Comparison of ENCODE assay signal across 9 mouse cellular contexts in genomic region chr5:3648206-3648848, GRCm38 (mm10). TPM values are rescaled to one million over a fixed set of nuclear protein-coding genes. Genes with fewer than 3 reads are reported as not detected.
DNase-seq lines count a peak whose midpoint lies in the region; ATAC-seq and TF ChIP-seq lines count a peak whose summit lies in the region.
"Had no signal": no experiment of that assay in that cellular context is flagged by ENCODE, and none has a peak within 500 bp of the region (broad histone marks: within the 10 kb centered on the region; RNA-seq: fewer than 3 reads in every experiment).

No protein-coding gene starts in this region.

- H3K27ac ChIP-seq in heart, embryonic 15.5 days = 0 out of 2 replicates have a peak overlapping the region, but pooled peaks have one; percentile 37
- no peak overlapping the region for H3K27ac ChIP-seq in embryonic facial prominence, embryonic 15.5 days (replicated peaks)
- no peak overlapping the region for H3K27ac ChIP-seq in intestine, embryonic 16.5 days (ENCODE audit: low read length)

- no peak for ATAC-seq in heart, embryonic 15.5 days (replicated peaks; ENCODE audit: insufficient number of reproducible peaks, insufficient read depth, low FRiP score, low read depth)
- ATAC-seq in embryonic facial prominence, embryonic 15.5 days (ENCODE audit: insufficient number of reproducible peaks, low FRiP score, low TSS enrichment, low read depth) = no peak; the same call in 1 of the 2 replicates
- ATAC-seq in intestine, embryonic 16.5 days = peak; percentile 18
- ATAC-seq in cerebellum, adult (ENCODE audit: insufficient number of reproducible peaks, low FRiP score, low TSS enrichment) = no peak

- H3K9me3 ChIP-seq in heart, embryonic 15.5 days (replicated peaks) = no peaks in the 10 kb centered on the region
- H3K9me3 ChIP-seq in embryonic facial prominence, embryonic 15.5 days (replicated peaks) = no peaks in the 10 kb centered on the region
- H3K9me3 ChIP-seq in intestine, embryonic 16.5 days (ENCODE audit: control insufficient read depth, low read length) = no peaks in the 10 kb centered on the region

- H3K4me1 ChIP-seq in heart, embryonic 15.5 days (replicated peaks) = peaks cover 10% of the 10 kb centered on the region
- H3K4me1 ChIP-seq in embryonic facial prominence, embryonic 15.5 days = peaks cover 8% of the 10 kb centered on the region; the same call in 1 of the 2 replicates
- H3K4me1 ChIP-seq in intestine, embryonic 16.5 days (ENCODE audit: control insufficient read depth, insufficient read depth, low read length) = peaks cover 6% of the 10 kb centered on the region

- no peak overlapping the region for H3K9ac ChIP-seq in heart, embryonic 15.5 days
- H3K9ac ChIP-seq in embryonic facial prominence, embryonic 15.5 days = no peak overlapping the region
- no peak overlapping the region for H3K9ac ChIP-seq in intestine, embryonic 16.5 days (ENCODE audit: low read depth, low read length)

- no peak for DNase-seq in heart, adult 18-20 months
- DNase-seq in layer of hippocampus, adult 9-11 months = no peak
- DNase-seq in T-cell, adult 2 months (ENCODE audit: low spot score) = no peak

- WGBS in heart, embryonic 15.5 days = 54% methylated on average over 4 of the region's 4 CpGs
- 48% methylated on average over 4 of the region's 4 CpGs for WGBS in embryonic facial prominence, embryonic 15.5 days
- 43% methylated on average over 4 of the region's 4 CpGs for WGBS in intestine, embryonic 16.5 days

- peak overlapping the region; percentile 81 for H3ac ChIP-seq in myocyte (ENCODE audit: control insufficient read depth, insufficient read length)

- peaks cover 13% of the 10 kb centered on the region for H3K36me3 ChIP-seq in heart, embryonic 15.5 days
- peaks cover 11% of the 10 kb centered on the region for H3K36me3 ChIP-seq in embryonic facial prominence, embryonic 15.5 days
- H3K36me3 ChIP-seq in intestine, embryonic 16.5 days (ENCODE audit: control insufficient read depth, insufficient read depth, low read length) = peaks cover 4% of the 10 kb centered on the region; the same call in 1 of the 2 replicates
- peaks cover 9% of the 10 kb centered on the region for H3K36me3 ChIP-seq in myocyte (ENCODE audit: control insufficient read depth, insufficient read depth)

- peaks cover 24% of the 10 kb centered on the region for H3K79me2 ChIP-seq in myocyte (ENCODE audit: control insufficient read depth, insufficient read depth)

- H3K4me2 ChIP-seq in heart, embryonic 15.5 days = peak overlapping the region; percentile 65
- peak overlapping the region; percentile 57; the same call in 1 of the 2 replicates for H3K4me2 ChIP-seq in embryonic facial prominence, embryonic 15.5 days (replicated peaks)
- peak overlapping the region; percentile 22; the same call in 1 of the 2 replicates for H3K4me2 ChIP-seq in intestine, embryonic 16.5 days (ENCODE audit: low read depth, low read length)
- peak overlapping the region; percentile 25 for H3K4me2 ChIP-seq in myocyte (ENCODE audit: low read depth)

- H3K27me3 ChIP-seq in heart, embryonic 15.5 days = no peaks in the 10 kb centered on the region
- H3K27me3 ChIP-seq in embryonic facial prominence, embryonic 15.5 days = no peaks in the 10 kb centered on the region
- no peaks in the 10 kb centered on the region for H3K27me3 ChIP-seq in intestine, embryonic 16.5 days (replicated peaks; ENCODE audit: control insufficient read depth, insufficient read depth, low read length)
- H3K27me3 ChIP-seq in myocyte (ENCODE audit: control insufficient read depth, insufficient read depth, insufficient read length) = no peaks in the 10 kb centered on the region

- 0 out of 2 replicates have a peak overlapping the region, but pooled peaks have one; percentile 8 for H3K4me3 ChIP-seq in heart, embryonic 15.5 days
- H3K4me3 ChIP-seq in embryonic facial prominence, embryonic 15.5 days (replicated peaks) = peak overlapping the region; percentile 97; the same call in 1 of the 2 replicates
- no peak overlapping the region for H3K4me3 ChIP-seq in intestine, embryonic 16.5 days (ENCODE audit: low read length)
- H3K4me3 ChIP-seq in myocyte = no peak overlapping the region

- TF ChIP-seq POLR2A in myocyte (IDR thresholded peaks at IDR 0.05; ENCODE audit: insufficient read length, low read depth) = no peak

TF ChIP-seq in myocyte, 11 proteins besides CTCF, POLR2A, EP300 and RAD21:
- no peak for TF ChIP-seq MAX (IDR thresholded peaks at IDR 0.05; ENCODE audit: low read depth)
- no peak for TF ChIP-seq MYOG (IDR thresholded peaks at IDR 0.05; ENCODE audit: control insufficient read depth in 1 of 3, insufficient read depth in 1 of 3, insufficient read length in 2 of 3, low read depth in 2 of 3)
- TF ChIP-seq TCF12 (IDR thresholded peaks at IDR 0.05; ENCODE audit: insufficient read depth, poor library complexity, severe bottlenecking) = no peak
- no peak for TF ChIP-seq SRF (IDR thresholded peaks at IDR 0.05; ENCODE audit: control insufficient read depth, insufficient read length, low read depth)
- TF ChIP-seq CEBPB (IDR thresholded peaks at IDR 0.05; ENCODE audit: insufficient read depth, poor library complexity, severe bottlenecking) = no peak
- no peak for TF ChIP-seq POLR2AphosphoS2 (IDR thresholded peaks at IDR 0.05; ENCODE audit: insufficient read length, low read depth)
- TF ChIP-seq REST (IDR thresholded peaks at IDR 0.05; ENCODE audit: insufficient read depth, insufficient read length) = no peak
- no peak for TF ChIP-seq TCF3 (IDR thresholded peaks at IDR 0.05; ENCODE audit: insufficient read length, low read depth)
- TF ChIP-seq E2F4 (IDR thresholded peaks at IDR 0.05; ENCODE audit: insufficient read depth) = no peak
- no peak for TF ChIP-seq USF1 (IDR thresholded peaks at IDR 0.05; ENCODE audit: low read depth)
- no peak for TF ChIP-seq MYOD1 (IDR thresholded peaks at IDR 0.05; ENCODE audit: control insufficient read depth in 1 of 3, insufficient read length in 2 of 3, low read depth in 2 of 3)

RNA-seq across cellular contexts. Expression of gene Tmbim7, which starts 2.7 kb away (rescaled TPM):
- polyA plus RNA-seq in heart, embryonic 15.5 days (2015; fragmentation: Nextera tagmentation; extraction: Ambion mirVana) = not detected in 2 replicates
- not detected for total RNA-seq in heart, adult 18-20 months (2021)
- polyA plus RNA-seq in embryonic facial prominence, embryonic 15.5 days (2015; fragmentation: Nextera tagmentation; extraction: Ambion mirVana) = not detected in 2 replicates
- polyA plus RNA-seq in intestine, embryonic 16.5 days (2015; fragmentation: Nextera tagmentation; extraction: Ambion mirVana) = not detected in 2 replicates
- not detected for polyA plus RNA-seq in myocyte (2012; fragmentation: generic; extraction: Trizol)
- polyA plus RNA-seq: thymus, postnatal 0 days had no signal

RNA-seq across cellular contexts. Expression of gene Gatad1, which starts 8.7 kb away (rescaled TPM):
- polyA plus RNA-seq in heart, embryonic 15.5 days (2015; fragmentation: Nextera tagmentation; extraction: Ambion mirVana) = 50.9 and 57.6 TPM in 2 replicates
- 10 to 100 TPM; 90.0 to 90.6 TPM for total RNA-seq in heart, adult 18-20 months (2021)
- polyA plus RNA-seq in embryonic facial prominence, embryonic 15.5 days (2015; fragmentation: Nextera tagmentation; extraction: Ambion mirVana) = 51.2 and 56.6 TPM in 2 replicates
- polyA plus RNA-seq in intestine, embryonic 16.5 days (2015; fragmentation: Nextera tagmentation; extraction: Ambion mirVana) = 50.9 and 52.4 TPM in 2 replicates
- 89.9 TPM for polyA plus RNA-seq in myocyte (2012; fragmentation: generic; extraction: Trizol)

RNA-seq across cellular contexts. Expression of gene Rbm48, which starts 51.9 kb away (rescaled TPM):
- polyA plus RNA-seq in heart, embryonic 15.5 days (2015; fragmentation: Nextera tagmentation; extraction: Ambion mirVana) = 7.6 and 9.4 TPM in 2 replicates
- total RNA-seq in heart, adult 18-20 months (2021) = 1 to 10 TPM; 3.8 to 4.1 TPM
- 11.9 and 13.0 TPM in 2 replicates for polyA plus RNA-seq in embryonic facial prominence, embryonic 15.5 days (2015; fragmentation: Nextera tagmentation; extraction: Ambion mirVana)
- 8.9 and 10.3 TPM in 2 replicates for polyA plus RNA-seq in intestine, embryonic 16.5 days (2015; fragmentation: Nextera tagmentation; extraction: Ambion mirVana)
- 1.9 TPM for polyA plus RNA-seq in myocyte (2012; fragmentation: generic; extraction: Trizol)

RNA-seq across cellular contexts. Expression of gene Pex1, which starts 52.5 kb away (rescaled TPM):
- polyA plus RNA-seq in heart, embryonic 15.5 days (2015; fragmentation: Nextera tagmentation; extraction: Ambion mirVana) = 10.1 and 11.3 TPM in 2 replicates
- 10 to 100 TPM in 1 of 2 experiments, 1 to 10 TPM in 1; 6.2 to 10.9 TPM for total RNA-seq in heart, adult 18-20 months (2021)
- 15.9 and 17.3 TPM in 2 replicates for polyA plus RNA-seq in embryonic facial prominence, embryonic 15.5 days (2015; fragmentation: Nextera tagmentation; extraction: Ambion mirVana)
- 17.0 and 18.9 TPM in 2 replicates for polyA plus RNA-seq in intestine, embryonic 16.5 days (2015; fragmentation: Nextera tagmentation; extraction: Ambion mirVana)
- polyA plus RNA-seq in myocyte (2012; fragmentation: generic; extraction: Trizol) = 4.2 TPM

Comparison
In these comparisons a context has a peak if more than half of its experiments do, and no peak if none do; other contexts are left out.
1. H3K4me3 ChIP-seq: peak in heart, embryonic 15.5 days (single experiment) and embryonic facial prominence, embryonic 15.5 days (single experiment); none in intestine, embryonic 16.5 days (single experiment) and myocyte (single experiment).
2. Peak in every context shown above with its lines, with median percentiles within 50 percentile points of each other: H3K4me2 ChIP-seq.